Mouse (Mus musculus) thymus, adult 2 months (tissue): ENCODE measurements at regions not wholly inside any gene's neighbourhood (a gene's known extent, or its start where the extent isn't known, plus 50 kb on each side); places are given as distances from the start of the nearest gene placed in this dataset.

Experiments
- DNase-seq: peaks from one replicate; pipeline ENCODE4 v3.0.0; 2021
- H3K27ac ChIP-seq: fragments of 200-500 bp; 2 replicates; pipeline ENCODE4 v1.5.1; 2012; ENCODE audit warnings: low read length, control low read depth; ENCODE audit not compliant: control insufficient read depth, insufficient read depth
- H3K27me3 ChIP-seq: fragments of 200-500 bp; 2 replicates; pipeline ENCODE4 v1.6.1; 2012; ENCODE audit warnings: mild to moderate bottlenecking, low read length, moderate library complexity, mixed read lengths; ENCODE audit not compliant: control insufficient read depth, insufficient read depth
- H3K36me3 ChIP-seq: fragments of 200-500 bp; 2 replicates; pipeline ENCODE4 v1.6.1; 2012; ENCODE audit warnings: mild to moderate bottlenecking, low read length, moderate library complexity; ENCODE audit not compliant: control insufficient read depth, insufficient read depth
- H3K4me1 ChIP-seq: fragments of 200-500 bp; replicated peaks from 2 replicates; pipeline ENCODE4 v1.6.1; 2012; ENCODE audit warnings: low read length; ENCODE audit not compliant: control insufficient read depth, insufficient read depth
- H3K4me3 ChIP-seq: fragments of 200-500 bp; 2 replicates; pipeline ENCODE4 v1.5.1; 2012; ENCODE audit warnings: mild to moderate bottlenecking, low read length, control low read depth, moderate library complexity; ENCODE audit not compliant: control insufficient read depth, insufficient read depth
- CTCF ChIP-seq: fragments of 200-500 bp; IDR thresholded peaks from 2 replicates; pipeline ENCODE4 v1.5.1; 2012; ENCODE audit warnings: mild to moderate bottlenecking, control low read depth, low read length, moderate library complexity, borderline replicate concordance; ENCODE audit not compliant: control insufficient read depth, poor library complexity, insufficient read depth; ENCODE audit errors: extremely low read depth
- POLR2A ChIP-seq: fragments of 200-500 bp; IDR thresholded peaks from 2 replicates; pipeline ENCODE4 v1.6.1; 2012; ENCODE audit warnings: mild to moderate bottlenecking, low read length, control low read depth, moderate library complexity; ENCODE audit not compliant: control insufficient read depth, poor library complexity, insufficient read depth; ENCODE audit errors: extremely low read depth
- WGBS: fragments of 180-500 bp; shearing (Covaris S2); methylation state at CpG from one replicate; pipeline ENCODE4 v1.1.7; 2018; 5-methylcytosine and 5-hydroxymethylcytosine counted together

DNA sequence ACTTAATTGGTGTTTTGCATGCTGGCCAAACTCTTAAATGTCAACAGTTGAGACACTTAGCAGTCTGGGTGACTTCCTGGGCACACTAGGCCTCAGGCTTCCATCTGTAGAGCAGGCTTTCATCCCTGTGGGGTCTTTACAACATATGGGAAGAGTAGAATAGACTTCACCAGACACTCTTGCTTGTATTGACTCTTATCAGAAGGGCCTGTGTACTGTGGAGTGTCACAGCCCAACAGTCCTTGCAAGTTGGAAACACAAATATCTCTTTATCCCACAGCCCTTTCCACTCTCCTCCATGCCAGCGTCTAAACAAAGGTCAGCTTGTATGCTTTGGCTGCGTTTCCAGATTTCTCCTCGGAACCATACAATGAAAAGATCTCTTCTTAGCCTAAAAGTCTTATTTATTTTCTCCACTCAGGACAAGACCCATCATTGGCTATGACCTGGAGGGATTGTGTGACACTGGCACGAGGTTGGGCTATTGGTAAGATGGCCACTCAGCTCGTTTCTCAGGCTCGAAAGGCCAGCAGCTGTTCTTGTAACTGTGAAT is 50.6 kb upstream of the Itga6 start:
- H3K36me3 ChIP-seq: no peaks in the 10 kb centered on the region
- H3K4me1 ChIP-seq: peaks cover 6% of the 10 kb centered on the region; the same call in 1 of the 2 replicates
- WGBS: 93% methylated on average over 6 of the region's 6 CpGs
- H3K4me3 ChIP-seq: no peak overlapping the region
- DNase-seq: no peak
- no peaks in the 10 kb centered on the region for H3K27me3 ChIP-seq
- no peak overlapping the region for H3K27ac ChIP-seq
- no peak for TF ChIP-seq CTCF
- TF ChIP-seq POLR2A: no peak
